Mouse (Mus musculus) bone marrow, adult 2 months (tissue): ENCODE measurements around the gene Elmo1.

Experiments used
- CTCF ChIP-seq: fragments of 200-500 bp; IDR thresholded peaks from 2 replicates; pipeline ENCODE4 v1.5.1; 2011; ENCODE audit warnings: low read length, control low read depth; ENCODE audit not compliant: control insufficient read depth, insufficient read depth
- POLR2A ChIP-seq: fragments of 200-500 bp; IDR thresholded peaks from 2 replicates; pipeline ENCODE4 v1.6.1; 2011; ENCODE audit warnings: low read depth, mild to moderate bottlenecking, control low read depth, low read length, borderline replicate concordance; ENCODE audit not compliant: control insufficient read depth

- TF ChIP-seq CTCF (no peak), POLR2A (no peak)
These were observed 518.8 kb downstream of the Elmo1 start for GRCm38 (mm10) chr13:20609003-20609688.
